Mouse (Mus musculus) E14TG2a.4 (cell line): ENCODE data around the gene Eif3l.

ENCODE experiments used
- CTCF ChIP-seq: conservative IDR thresholded peaks from 2 replicates; pipeline ENCODE4 v1.5.1; 2014; ENCODE audit warnings: low read length
- NANOG ChIP-seq: IDR thresholded peaks from 2 replicates; pipeline ENCODE4 v1.6.1; 2014; ENCODE audit warnings: borderline replicate concordance, low read length, mixed read lengths
- POU5F1 ChIP-seq: IDR thresholded peaks from 2 replicates; pipeline ENCODE4 v1.6.1; 2014; ENCODE audit warnings: low read length, borderline replicate concordance

DNA sequence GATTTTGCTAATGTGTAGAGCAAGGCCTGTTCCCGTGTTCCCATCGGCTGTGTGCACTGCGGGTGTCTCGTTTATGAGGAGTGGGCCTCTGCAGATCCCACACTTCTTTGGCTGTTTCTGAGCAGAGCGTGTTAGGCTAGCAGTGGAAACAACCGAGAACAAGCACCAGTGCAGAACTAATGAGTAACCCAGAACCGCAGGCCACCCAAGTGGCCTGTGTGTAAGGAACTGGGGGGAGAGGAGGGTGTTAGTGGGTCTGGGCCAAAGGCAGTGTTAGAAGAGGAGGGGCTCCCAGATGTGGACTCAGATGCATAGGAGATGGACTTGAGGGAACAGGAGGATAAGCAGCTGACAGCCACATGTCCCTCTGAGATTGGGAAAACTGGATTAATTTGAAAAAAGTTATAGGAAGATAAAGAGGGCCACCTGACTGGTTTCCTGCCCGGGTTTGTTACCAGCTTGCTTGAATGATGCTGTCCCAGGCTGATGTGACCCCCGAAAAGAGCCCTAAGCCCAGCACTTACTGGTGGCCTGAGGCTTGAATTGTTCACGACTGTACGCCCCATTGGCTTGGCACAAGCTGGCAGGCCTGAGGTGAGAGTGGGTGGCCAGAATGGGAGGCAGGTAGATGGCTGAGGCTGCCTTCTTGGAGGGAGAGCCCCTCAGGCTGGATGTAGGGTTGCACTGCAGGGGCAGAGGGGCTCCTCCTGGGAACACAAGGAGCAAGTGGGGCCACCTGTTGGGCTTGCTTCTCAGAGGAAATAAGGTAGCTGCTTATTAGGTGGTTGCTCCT is 61.0 kb downstream of the Eif3l start:
- no peak for TF ChIP-seq CTCF
- TF ChIP-seq POU5F1: no peak
- no peak for TF ChIP-seq NANOG
